Mouse (Mus musculus): Measurements from ENCODE around the gene Cacna1b. TPM values are rescaled to one million over a fixed set of nuclear protein-coding genes. Genes with fewer than 3 reads are reported as not detected.

Gene Cacna1b
- total RNA-seq, 2 experiments from 2014 or later: 5.6 to 10.1 TPM

DNA sequence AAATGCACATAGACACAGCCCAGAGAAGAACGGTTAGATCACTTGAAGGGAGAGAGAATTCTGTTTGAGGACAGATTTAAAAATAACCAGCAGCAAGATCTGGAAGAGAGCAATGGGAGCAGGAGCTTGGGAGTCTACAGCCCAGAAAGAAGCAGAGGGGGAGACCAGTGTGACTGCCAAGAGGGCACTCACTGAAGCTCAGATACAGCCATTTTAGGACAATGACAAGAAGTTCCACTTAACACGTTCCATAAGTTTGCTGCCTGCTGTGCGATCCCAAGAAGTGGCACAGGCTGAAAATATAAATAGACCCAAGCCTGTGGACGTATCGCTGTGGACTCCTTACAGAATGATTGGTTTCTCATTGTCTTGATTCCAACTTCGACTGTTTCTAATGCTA lies 206.6 kb downstream of the Cacna1b start:
- no peak for DNase-seq (ENCODE audit: low spot score in 2 of 2)

DNA sequence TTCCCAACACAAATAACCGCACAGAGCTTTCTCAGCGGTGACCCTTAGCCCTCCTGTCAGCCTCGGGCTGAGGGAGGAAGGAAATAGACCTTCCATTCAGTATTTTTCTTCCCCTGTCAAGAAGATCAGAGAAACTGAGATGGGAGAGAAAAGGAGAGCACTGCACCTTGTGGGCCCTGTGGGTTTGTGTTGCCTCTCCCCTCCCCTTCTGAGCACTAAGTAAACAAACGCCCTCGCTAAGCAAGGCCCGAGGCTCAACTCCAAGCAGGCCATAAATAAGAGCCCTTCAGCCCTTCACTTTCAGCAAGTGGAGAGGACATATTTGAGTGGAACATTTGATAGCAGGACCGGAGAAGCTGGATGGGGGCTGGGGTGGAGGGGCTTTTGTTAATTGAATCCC lies 209.0 kb downstream of the Cacna1b start:
- DNase-seq (ENCODE audit: low spot score in 2 of 2): no peak

Other genes starting within 250 kb of the Cacna1b start
- gene Ehmt1, start 156.5 kb upstream of the Cacna1b start, total RNA-seq (2021): 10 to 100 TPM; 83.9 to 89.0 TPM
- 10 to 100 TPM; 30.3 to 38.3 TPM for gene Arrdc1, start 172.1 kb upstream of the Cacna1b start, total RNA-seq (2021)
- 10 to 100 TPM; 28.5 to 28.9 TPM for gene Zmynd19, start 186.6 kb upstream of the Cacna1b start, total RNA-seq (2021)
- 10 to 100 TPM; 20.3 to 21.3 TPM for gene Dph7, start 199.2 kb upstream of the Cacna1b start, total RNA-seq (2021)
- gene Mrpl41, start 211.9 kb upstream of the Cacna1b start, total RNA-seq (2021): 10 to 100 TPM; 82.1 to 96.4 TPM
- gene Pnpla7, start 212.9 kb upstream of the Cacna1b start, total RNA-seq (2021): 10 to 100 TPM; 50.8 to 54.4 TPM

Data from adrenal gland, postnatal 4 days (tissue).